11 mouse cellular contexts compared by ENCODE assay signal in genomic region chr11:78411606-78412323, GRCm38 (mm10). TPM values are rescaled to one million over a fixed set of nuclear protein-coding genes. Genes with fewer than 3 reads are reported as not detected.
DNase-seq lines count a peak whose midpoint lies in the region; ATAC-seq and TF ChIP-seq lines count a peak whose summit lies in the region.
"Had no signal": no experiment of that assay in that cellular context is flagged by ENCODE, and none has a peak within 500 bp of the region (broad histone marks: within the 10 kb centered on the region; RNA-seq: fewer than 3 reads in every experiment).

No protein-coding gene starts in this region.

- TF ChIP-seq CTCF in forebrain, postnatal 0 days (IDR thresholded peaks at IDR 0.05; ENCODE audit: low read depth): no peak

- no peaks in the 10 kb centered on the region; the same call in 1 of the 2 replicates for H3K27me3 ChIP-seq in forebrain, postnatal 0 days (ENCODE audit: insufficient read depth, low read length)
- 0 out of 2 replicates have a peak, but pooled peaks cover 2% of the 10 kb centered on the region for H3K27me3 ChIP-seq in forebrain, embryonic 12.5 days
- no peaks in the 10 kb centered on the region for H3K27me3 ChIP-seq in midbrain, embryonic 11.5 days (ENCODE audit: control insufficient read depth, insufficient read depth, low read length)
- no peaks in the 10 kb centered on the region for H3K27me3 ChIP-seq in midbrain, embryonic 16.5 days (ENCODE audit: control insufficient read depth, insufficient read depth, low read depth, low read length)
- H3K27me3 ChIP-seq: hindbrain, embryonic 12.5 days had no signal

- WGBS in forebrain, postnatal 0 days: 54% methylated on average over 11 of the region's 11 CpGs
- WGBS in forebrain, embryonic 12.5 days: 84% methylated on average over 11 of the region's 11 CpGs
- 79% methylated on average over 11 of the region's 11 CpGs for WGBS in midbrain, embryonic 11.5 days
- WGBS in midbrain, embryonic 16.5 days: 69% methylated on average over 11 of the region's 11 CpGs

- no peaks in the 10 kb centered on the region for H3K36me3 ChIP-seq in forebrain, postnatal 0 days (ENCODE audit: insufficient read depth)
- no peaks in the 10 kb centered on the region for H3K36me3 ChIP-seq in forebrain, embryonic 12.5 days (replicated peaks)
- H3K36me3 ChIP-seq in midbrain, embryonic 11.5 days (ENCODE audit: control insufficient read depth, insufficient read depth, low read length): no peaks in the 10 kb centered on the region
- no peaks in the 10 kb centered on the region for H3K36me3 ChIP-seq in midbrain, embryonic 16.5 days (ENCODE audit: control insufficient read depth, insufficient read depth, low read length)
- H3K36me3 ChIP-seq: hindbrain, embryonic 12.5 days; midbrain, embryonic 10.5 days had no signal

- no peak for DNase-seq in forebrain, postnatal 0 days
- peak; percentile 70 for DNase-seq in midbrain, embryonic 11.5 days (ENCODE audit: low spot score, missing footprints)
- peak; percentile 23 to 45 for DNase-seq in cerebellum, postnatal 36 days
- DNase-seq in skeletal muscle tissue, adult 2 months (ENCODE audit: low read depth, low spot score): peak; percentile 13
- no peak for DNase-seq in heart, adult 9 months (ENCODE audit: low spot score in 2 of 2)
- DNase-seq in urinary bladder, postnatal 25 days (ENCODE audit: low spot score): no peak

- no peak overlapping the region for H3K4me3 ChIP-seq in forebrain, postnatal 0 days (ENCODE audit: low read depth, low read length)
- H3K4me3 ChIP-seq in forebrain, embryonic 12.5 days (replicated peaks): no peak overlapping the region
- H3K4me3 ChIP-seq in midbrain, embryonic 11.5 days (ENCODE audit: low read depth, low read length): no peak overlapping the region
- H3K4me3 ChIP-seq in midbrain, embryonic 16.5 days (ENCODE audit: low read depth, low read length): no peak overlapping the region
- H3K4me3 ChIP-seq: hindbrain, embryonic 12.5 days; midbrain, embryonic 10.5 days had no signal

- H3K9me3 ChIP-seq in forebrain, postnatal 0 days (ENCODE audit: low read length): no peaks in the 10 kb centered on the region
- H3K9me3 ChIP-seq in forebrain, embryonic 12.5 days: no peaks in the 10 kb centered on the region
- no peaks in the 10 kb centered on the region for H3K9me3 ChIP-seq in midbrain, embryonic 11.5 days (ENCODE audit: control insufficient read depth, low read length)
- no peaks in the 10 kb centered on the region for H3K9me3 ChIP-seq in midbrain, embryonic 16.5 days (replicated peaks; ENCODE audit: control insufficient read depth, low read length, poor library complexity, severe bottlenecking)
- H3K9me3 ChIP-seq: hindbrain, embryonic 12.5 days; midbrain, embryonic 10.5 days had no signal

- H3K27ac ChIP-seq in forebrain, postnatal 0 days (ENCODE audit: low read depth, low read length): no peak overlapping the region
- H3K27ac ChIP-seq in forebrain, embryonic 12.5 days: no peak overlapping the region
- H3K27ac ChIP-seq in midbrain, embryonic 11.5 days (ENCODE audit: low read depth, low read length): no peak overlapping the region
- no peak overlapping the region for H3K27ac ChIP-seq in midbrain, embryonic 16.5 days (ENCODE audit: low read length)
- H3K27ac ChIP-seq: hindbrain, embryonic 12.5 days; midbrain, embryonic 10.5 days had no signal

- H3K4me1 ChIP-seq in forebrain, postnatal 0 days (ENCODE audit: insufficient read depth): no peaks in the 10 kb centered on the region
- H3K4me1 ChIP-seq in forebrain, embryonic 12.5 days: no peaks in the 10 kb centered on the region
- H3K4me1 ChIP-seq in midbrain, embryonic 11.5 days (ENCODE audit: control insufficient read depth, insufficient read depth, low read length): no peaks in the 10 kb centered on the region
- no peaks in the 10 kb centered on the region for H3K4me1 ChIP-seq in midbrain, embryonic 16.5 days (ENCODE audit: control insufficient read depth, insufficient read depth, low read length)
- H3K4me1 ChIP-seq: hindbrain, embryonic 12.5 days; midbrain, embryonic 10.5 days had no signal

- no peak overlapping the region for H3K4me2 ChIP-seq in forebrain, postnatal 0 days (ENCODE audit: low read depth)
- H3K4me2 ChIP-seq in forebrain, embryonic 12.5 days: no peak overlapping the region
- H3K4me2 ChIP-seq in midbrain, embryonic 11.5 days: no peak overlapping the region
- no peak overlapping the region for H3K4me2 ChIP-seq in midbrain, embryonic 16.5 days (ENCODE audit: low read length)
- H3K4me2 ChIP-seq: hindbrain, embryonic 12.5 days had no signal

- ATAC-seq in forebrain, postnatal 0 days: peak; percentile 32; the same call in 1 of the 2 replicates
- ATAC-seq in forebrain, embryonic 12.5 days (ENCODE audit: low FRiP score): no peak
- no peak for ATAC-seq in midbrain, embryonic 11.5 days (ENCODE audit: low FRiP score)
- ATAC-seq in midbrain, embryonic 16.5 days: no peak

- H3K9ac ChIP-seq in forebrain, postnatal 0 days: no peak overlapping the region
- H3K9ac ChIP-seq in forebrain, embryonic 12.5 days: no peak overlapping the region
- no peak overlapping the region for H3K9ac ChIP-seq in midbrain, embryonic 11.5 days (ENCODE audit: low read length)
- no peak overlapping the region for H3K9ac ChIP-seq in midbrain, embryonic 16.5 days (ENCODE audit: low read depth, low read length)
- H3K9ac ChIP-seq: hindbrain, embryonic 12.5 days had no signal

RNA-seq across cellular contexts. Expression of gene Slc13a2, which starts 10.3 kb away (rescaled TPM):
- total RNA-seq in forebrain, postnatal 0 days (2014; rRNA removed): not detected in 2 replicates
- polyA plus RNA-seq in forebrain, postnatal 0 days (2015; fragmentation: Nextera tagmentation; extraction: Ambion mirVana): not detected in 2 replicates
- not detected in 2 replicates for polyA plus RNA-seq in forebrain, embryonic 12.5 days (2016; fragmentation: Nextera tagmentation; extraction: Ambion mirVana)
- polyA plus RNA-seq in midbrain, embryonic 11.5 days (2014; fragmentation: Nextera tagmentation; extraction: Ambion mirVana): not detected in 2 replicates
- not detected in 2 replicates for polyA plus RNA-seq in midbrain, embryonic 16.5 days (2015; fragmentation: Nextera tagmentation; extraction: Ambion mirVana)
- polyA plus RNA-seq: hindbrain, embryonic 12.5 days; limb, embryonic 11.5 days; midbrain, embryonic 10.5 days had no signal

RNA-seq across cellular contexts. Expression of gene Foxn1, which starts 25.4 kb away (rescaled TPM):
- total RNA-seq in forebrain, postnatal 0 days (2014; rRNA removed): not detected in 2 replicates
- not detected in 2 replicates for polyA plus RNA-seq in forebrain, postnatal 0 days (2015; fragmentation: Nextera tagmentation; extraction: Ambion mirVana)
- 0.06 TPM in 1 of 2 replicates, not detected in the other for polyA plus RNA-seq in forebrain, embryonic 12.5 days (2016; fragmentation: Nextera tagmentation; extraction: Ambion mirVana)
- polyA plus RNA-seq in midbrain, embryonic 11.5 days (2014; fragmentation: Nextera tagmentation; extraction: Ambion mirVana): not detected in 2 replicates
- not detected in 2 replicates for polyA plus RNA-seq in midbrain, embryonic 16.5 days (2015; fragmentation: Nextera tagmentation; extraction: Ambion mirVana)
- polyA plus RNA-seq: hindbrain, embryonic 12.5 days; midbrain, embryonic 10.5 days had no signal

RNA-seq across cellular contexts. Expression of gene Slc46a1, which starts 53.7 kb away (rescaled TPM):
- total RNA-seq in forebrain, postnatal 0 days (2014; rRNA removed): 10.8 and 11.2 TPM in 2 replicates
- 16.5 and 18.8 TPM in 2 replicates for polyA plus RNA-seq in forebrain, postnatal 0 days (2015; fragmentation: Nextera tagmentation; extraction: Ambion mirVana)
- 18.4 and 19.2 TPM in 2 replicates for polyA plus RNA-seq in forebrain, embryonic 12.5 days (2016; fragmentation: Nextera tagmentation; extraction: Ambion mirVana)
- polyA plus RNA-seq in midbrain, embryonic 11.5 days (2014; fragmentation: Nextera tagmentation; extraction: Ambion mirVana): 20.5 TPM in 2 replicates
- polyA plus RNA-seq in midbrain, embryonic 16.5 days (2015; fragmentation: Nextera tagmentation; extraction: Ambion mirVana): 23.0 and 25.6 TPM in 2 replicates

Comparison
In these comparisons a context has a peak if more than half of its experiments do, and no peak if none do; other contexts are left out.
1. DNase-seq: peak in midbrain, embryonic 11.5 days (single experiment), cerebellum, postnatal 36 days (2 of 2) and skeletal muscle tissue, adult 2 months (single experiment); none in forebrain, postnatal 0 days (single experiment), heart, adult 9 months (0 of 2) and urinary bladder, postnatal 25 days (single experiment).